Mouse (Mus musculus) cerebellum, adult 2 months (tissue): Measurements from ENCODE around the gene Cracr2a. TPM values are rescaled to one million over a fixed set of nuclear protein-coding genes. Genes with fewer than 3 reads are reported as not detected.

Source experiments
- DNase-seq, 2 experiments: peaks; one replicate each; pipeline ENCODE4 v3.0.0; 2021
- H3K27ac ChIP-seq: fragments of 200-500 bp; 2 replicates; pipeline ENCODE4 v1.5.1; 2012; ENCODE audit warnings: low read length, control low read depth, inconsistent platforms; ENCODE audit not compliant: insufficient read depth
- H3K27me3 ChIP-seq: fragments of 200-500 bp; 2 replicates; pipeline ENCODE4 v1.6.1; 2012; ENCODE audit warnings: inconsistent platforms, mild to moderate bottlenecking, low read length, moderate library complexity; ENCODE audit not compliant: control insufficient read depth, insufficient read depth
- H3K4me1 ChIP-seq: fragments of 200-500 bp; 2 replicates; pipeline ENCODE4 v1.6.1; 2011; ENCODE audit warnings: low read length; ENCODE audit not compliant: control insufficient read depth, insufficient read depth
- H3K4me3 ChIP-seq: fragments of 200-500 bp; replicated peaks from 2 replicates; pipeline ENCODE3; 2011; ENCODE audit warnings: mild to moderate bottlenecking, low read depth, low read length, control low read depth; ENCODE audit not compliant: insufficient read depth
- CTCF ChIP-seq: fragments of 200-500 bp; IDR thresholded peaks from 2 replicates; pipeline ENCODE4 v1.5.1; 2011; ENCODE audit warnings: low read depth, mild to moderate bottlenecking, control low read depth, low read length, moderate library complexity, borderline replicate concordance; ENCODE audit not compliant: insufficient read depth
- POLR2A ChIP-seq: fragments of 200-500 bp; IDR thresholded peaks from 2 replicates; pipeline ENCODE4 v1.6.1; 2011; ENCODE audit warnings: low read length, control low read depth, borderline replicate concordance; ENCODE audit not compliant: insufficient read depth
- WGBS: fragments of 180-500 bp; shearing (Covaris S2); methylation state at CpG from one replicate; pipeline ENCODE4 v1.1.7; 2018; 5-methylcytosine and 5-hydroxymethylcytosine counted together
- polyA plus RNA-seq: library from polyadenylated mRNA; depleted of rRNA; stranded (reverse); fragments of >200 nt; gene quantifications from 2 replicates; pipeline ENCODE4 v1.2.3, GENCODE M21; 2012

Cracr2a gene
- polyA plus RNA-seq, 1 experiment = 0.62 TPM

DNA sequence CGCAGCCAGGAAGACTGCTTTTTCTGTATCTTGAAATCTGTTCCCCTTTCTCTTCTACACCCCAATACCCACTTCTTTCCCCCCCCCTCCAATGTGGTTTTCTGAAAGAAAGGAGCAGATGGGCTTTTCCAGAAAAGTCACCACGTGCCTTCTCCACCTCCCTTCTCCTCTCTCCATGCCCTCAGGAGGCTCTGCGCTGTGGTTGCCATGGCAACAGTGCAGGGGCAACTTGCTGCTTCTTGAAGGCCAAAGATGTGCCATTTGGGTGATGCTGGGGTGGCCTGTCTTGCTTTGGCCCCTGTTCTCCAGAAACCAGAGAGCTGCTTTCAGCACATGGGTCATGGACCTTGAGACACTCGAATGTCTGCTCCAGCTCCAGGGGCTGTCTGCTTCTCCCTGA is 108.2 kb downstream of the Cracr2a start:
- WGBS = 47% methylated on average over 4 of the region's 4 CpGs
- Histone ChIP-seq H3K27ac (no peak overlapping the region), H3K27me3 (no peaks in the 10 kb centered on the region), H3K4me3 (no peak overlapping the region), H3K4me1 (no peaks in the 10 kb centered on the region)
- DNase-seq = no peak
- TF ChIP-seq POLR2A = no peak
- no peak for TF ChIP-seq CTCF

- TF ChIP-seq CTCF (no peak), POLR2A (no peak)
- no peak overlapping the region for H3K27ac ChIP-seq
- H3K27me3 ChIP-seq = no peaks in the 10 kb centered on the region
- 98% methylated on average over 4 of the region's 4 CpGs for WGBS
- DNase-seq = no peak
- no peaks in the 10 kb centered on the region for H3K4me1 ChIP-seq
- no peak overlapping the region for H3K4me3 ChIP-seq
These were observed 108.9 kb downstream of the Cracr2a start for GRCm38 (mm10) chr6:127670031-127670430.

DNA sequence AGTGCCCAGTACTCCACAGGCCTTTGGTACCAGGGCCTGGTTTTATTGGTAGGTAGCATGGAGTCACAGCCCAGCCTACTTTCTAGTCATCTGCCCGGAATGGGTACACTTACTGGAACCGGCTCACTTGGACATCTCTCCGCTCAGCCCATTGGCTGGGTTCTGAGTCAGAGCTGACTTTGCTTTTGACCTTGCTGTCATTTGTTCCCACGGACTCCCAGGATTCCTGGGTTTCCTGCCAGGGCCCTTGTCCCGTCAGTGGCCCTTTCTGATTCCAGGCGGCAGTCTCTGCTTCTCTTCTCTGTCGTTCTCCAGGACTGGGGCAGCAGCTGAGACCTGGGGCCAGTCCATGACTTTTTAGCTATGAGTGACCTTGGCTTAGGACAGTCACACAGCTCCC is 110.9 kb downstream of the Cracr2a start:
- no peaks in the 10 kb centered on the region for H3K4me1 ChIP-seq
- no peaks in the 10 kb centered on the region for H3K27me3 ChIP-seq
- H3K4me3 ChIP-seq = no peak overlapping the region
- no peak for DNase-seq
- H3K27ac ChIP-seq = no peak overlapping the region
- 74% methylated on average over 7 of the region's 7 CpGs for WGBS
- no peak for TF ChIP-seq POLR2A
- no peak for TF ChIP-seq CTCF

- no peaks in the 10 kb centered on the region for H3K4me1 ChIP-seq
- H3K27ac ChIP-seq = no peak overlapping the region
- no peak overlapping the region for H3K4me3 ChIP-seq
- no peaks in the 10 kb centered on the region for H3K27me3 ChIP-seq
- 32% methylated on average over 11 of the region's 11 CpGs for WGBS
- TF ChIP-seq CTCF = no peak
- no peak for TF ChIP-seq POLR2A
- DNase-seq = no peak
These were observed 115.7 kb downstream of the Cracr2a start for GRCm38 (mm10) chr6:127676866-127677265.

- TF ChIP-seq POLR2A (no peak), CTCF (no peak)
- DNase-seq = no peak
- H3K27me3 ChIP-seq = no peaks in the 10 kb centered on the region
- H3K4me1 ChIP-seq = no peaks in the 10 kb centered on the region
- 21% methylated on average over 9 of the region's 9 CpGs for WGBS
- H3K4me3 ChIP-seq = no peak overlapping the region
- H3K27ac ChIP-seq = no peak overlapping the region
These were observed 117.2 kb downstream of the Cracr2a start for GRCm38 (mm10) chr6:127678320-127678719.

GRCm38 (mm10) chr6:127678998-127679397 is 117.9 kb downstream of the Cracr2a start:
- no peaks in the 10 kb centered on the region for H3K4me1 ChIP-seq
- no peaks in the 10 kb centered on the region for H3K27me3 ChIP-seq
- no peak overlapping the region for H3K4me3 ChIP-seq
- WGBS = 77% methylated on average over 3 of the region's 3 CpGs
- H3K27ac ChIP-seq = no peak overlapping the region
- TF ChIP-seq POLR2A = no peak
- no peak for TF ChIP-seq CTCF
- DNase-seq = no peak

- H3K4me1 ChIP-seq = no peaks in the 10 kb centered on the region
- H3K4me3 ChIP-seq = no peak overlapping the region
- H3K27me3 ChIP-seq = no peaks in the 10 kb centered on the region
- TF ChIP-seq CTCF = no peak
- TF ChIP-seq POLR2A = no peak
- H3K27ac ChIP-seq = no peak overlapping the region
- no peak for DNase-seq
- 95% methylated on average over 7 of the region's 7 CpGs for WGBS
These were observed 119.6 kb downstream of the Cracr2a start for GRCm38 (mm10) chr6:127680784-127681183.

- no peak for DNase-seq
- TF ChIP-seq POLR2A (no peak), CTCF (no peak)
- Histone ChIP-seq H3K4me3 (no peak overlapping the region), H3K27me3 (no peaks in the 10 kb centered on the region), H3K4me1 (no peaks in the 10 kb centered on the region), H3K27ac (no peak overlapping the region)
- WGBS = 71% methylated on average over 8 of the region's 8 CpGs
These were observed 122.4 kb downstream of the Cracr2a start for GRCm38 (mm10) chr6:127683561-127683960.

- Histone ChIP-seq H3K27me3 (no peaks in the 10 kb centered on the region), H3K4me3 (no peak overlapping the region), H3K4me1 (no peaks in the 10 kb centered on the region), H3K27ac (no peak overlapping the region)
- no peak for DNase-seq
- 28% methylated on average over 4 of the region's 4 CpGs for whole genome bisulfite sequencing
- TF ChIP-seq POLR2A (no peak), CTCF (no peak)
These were observed 123.8 kb downstream of the Cracr2a start for GRCm38 (mm10) chr6:127684981-127685380.
